Mouse (Mus musculus) CD4-positive, CD25-positive, alpha-beta regulatory T cell, adult 4 months (primary cell): ENCODE results near the gene Gm49416. TPM values are rescaled to one million over a fixed set of nuclear protein-coding genes. Genes with fewer than 3 reads are reported as not detected.
"Not testable (repeated sequence)": the region's sequence is repeated elsewhere in the genome, so short reads cannot be mapped to it uniquely, and the experiment has no call there.

ENCODE experiments used
- ATAC-seq: one replicate; pipeline ENCODE4 v1.8.0; 2017
- polyA plus RNA-seq, 2 experiments: library from polyadenylated mRNA; unstranded; fragments of 100-300 nt; shearing (Covaris generic); gene quantifications; one replicate each; pipeline ENCODE4 v1.2.1; 2017

The Gm49416 gene
- not detected for polyA plus RNA-seq

DNA sequence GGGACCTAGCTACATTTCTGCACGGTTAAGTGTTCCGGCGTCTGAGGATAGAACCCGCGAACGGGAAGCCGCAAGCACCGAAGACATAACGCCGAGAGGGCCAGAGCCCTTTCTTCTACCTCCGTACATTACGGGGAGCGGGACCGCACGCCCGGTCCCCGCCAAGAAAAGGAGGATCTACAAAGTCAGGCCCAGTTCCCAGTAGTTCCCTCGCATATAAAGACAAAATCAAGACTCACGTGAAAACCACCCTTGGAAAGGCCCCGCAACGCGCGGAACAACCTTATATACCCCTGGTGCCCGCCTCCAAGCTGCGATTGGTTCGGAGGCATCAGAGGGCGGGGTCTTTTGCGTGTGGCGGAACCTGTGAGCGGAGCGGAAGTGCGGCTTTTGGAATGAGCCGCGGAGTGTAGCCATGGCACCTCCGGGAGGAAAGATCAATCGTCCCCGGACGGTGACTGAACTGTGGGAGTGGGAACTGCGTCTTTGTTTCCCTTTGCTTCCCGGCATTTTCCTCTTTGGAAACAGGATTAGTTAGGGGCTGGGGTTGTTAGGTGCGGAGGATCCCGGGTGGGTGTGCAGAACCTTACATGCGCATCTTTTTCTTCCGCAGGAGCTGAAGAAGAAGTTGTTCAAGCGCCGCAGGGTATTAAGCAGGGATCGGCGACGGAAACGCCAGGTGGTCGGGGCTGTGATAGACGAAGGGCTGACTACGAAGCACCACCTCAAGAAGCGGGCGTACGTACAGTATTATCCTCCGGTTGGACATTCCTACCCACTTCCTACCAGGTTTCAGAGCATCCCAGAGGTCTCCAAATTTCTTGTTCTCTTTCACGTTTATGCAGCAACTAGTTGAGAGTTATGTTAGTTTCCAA is at the start of gene Gm49416, which contains the start of gene 1810009A15Rik:
TSS of gene Gm49416 (plus strand) at position 416 of the 875 bp plus-strand sequence.
TSS of gene 1810009A15Rik (plus strand) at position 343 of the 875 bp plus-strand sequence.
- ATAC-seq: peak; percentile 95

GRCm38 (mm10) chr19:8839103-8839907 is 49.4 kb upstream of the Gm49416 start, which contains the start of gene Gng3:
Gng3 (minus strand) TSS chr19:8839194.
- ATAC-seq: no peak

GRCm38 (mm10) chr19:8839908-8840791 is 48.6 kb upstream of the Gm49416 start:
- peak; percentile 17 for ATAC-seq

- no peak for ATAC-seq
Measured at GRCm38 (mm10) chr19:8841012-8841411, 47.7 kb upstream of the Gm49416 start.

GRCm38 (mm10) chr19:8842961-8843360 is 45.8 kb upstream of the Gm49416 start:
- ATAC-seq: no peak

DNA sequence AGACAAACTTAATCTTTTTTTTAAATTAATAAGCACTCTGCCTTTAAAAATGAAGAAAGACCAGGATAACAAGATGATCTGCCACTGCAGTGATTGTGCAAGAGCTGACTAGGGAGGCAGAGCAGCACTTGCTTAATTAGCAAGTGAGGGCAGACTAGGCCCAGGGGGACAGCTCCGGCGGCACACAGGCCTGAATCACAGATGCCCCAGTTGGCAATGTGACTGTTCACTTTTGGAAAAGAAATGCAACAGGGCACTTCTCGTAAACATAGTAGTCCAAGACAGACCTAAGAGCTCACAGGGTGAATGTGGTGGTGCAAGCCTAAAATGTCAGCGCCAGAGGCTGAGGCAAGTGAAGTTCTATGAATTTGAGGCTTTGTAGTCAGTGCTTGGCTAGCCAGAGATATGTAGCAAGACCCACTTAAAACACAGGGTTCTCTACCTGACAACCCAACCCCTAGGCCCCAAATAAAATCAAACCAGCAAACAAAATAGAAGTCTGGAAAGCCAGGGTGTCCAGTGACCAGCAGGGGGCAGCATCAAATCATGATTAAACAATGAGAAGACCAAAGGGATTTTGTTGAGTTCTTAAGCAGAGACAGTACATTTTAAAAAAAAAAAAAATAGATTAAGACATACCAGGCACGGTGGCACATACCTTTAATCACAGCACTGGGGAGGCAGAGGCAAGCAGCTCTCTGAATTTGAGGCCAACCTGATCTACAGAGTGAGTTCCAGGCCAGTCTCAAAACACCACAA is 44.2 kb upstream of the Gm49416 start:
- peak; percentile 49 for ATAC-seq

- no peak for ATAC-seq
Measured at GRCm38 (mm10) chr19:8848356-8848755, 40.4 kb upstream of the Gm49416 start.

DNA sequence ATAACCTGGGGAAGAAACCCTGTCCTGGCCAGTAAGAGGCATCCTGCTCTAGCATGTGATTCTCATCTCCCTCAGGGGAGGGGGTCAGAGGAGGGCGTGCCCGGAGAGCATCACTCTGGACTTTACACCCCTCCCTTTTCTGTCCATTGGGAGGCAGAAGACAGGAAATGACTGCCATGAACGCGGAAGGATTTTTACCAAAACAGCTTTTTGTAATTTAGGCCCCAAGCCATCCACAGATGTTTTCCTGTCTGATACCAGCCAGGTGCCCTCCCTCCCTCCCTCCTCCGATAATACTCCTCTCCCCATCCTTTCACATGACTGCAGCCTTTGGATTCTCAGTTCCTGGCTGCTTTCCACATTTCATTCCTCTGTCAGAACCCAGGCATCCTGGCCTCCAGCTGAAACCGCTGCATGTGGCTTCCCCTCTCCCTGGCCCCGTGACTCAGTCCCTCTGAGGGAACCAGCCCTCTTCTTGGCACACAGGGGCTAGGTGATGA is 38.3 kb upstream of the Gm49416 start, which contains the start of gene Lrrn4cl:
TSS of gene Lrrn4cl (plus strand) at position 367 of the 500 bp plus-strand sequence.
- no peak for ATAC-seq

DNA sequence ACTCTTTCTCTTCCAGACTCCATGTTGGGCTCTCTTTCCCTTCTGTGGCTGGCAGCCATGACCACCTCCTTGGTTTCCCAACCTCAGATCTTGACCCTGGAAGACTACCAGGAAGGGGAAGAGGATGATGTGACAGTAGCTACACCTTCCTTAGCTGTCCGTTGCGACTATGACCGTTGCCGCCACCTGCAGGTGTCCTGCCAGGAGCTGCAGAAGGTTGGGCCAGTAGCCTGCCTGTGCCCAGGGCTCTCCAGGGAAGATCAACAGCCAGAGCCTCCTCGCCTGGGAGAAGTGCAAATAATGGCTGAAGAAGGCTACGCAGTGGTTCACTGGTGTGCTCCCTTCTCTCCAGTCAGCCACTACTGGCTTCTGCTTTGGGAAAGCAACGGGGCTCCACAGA is 37.1 kb upstream of the Gm49416 start:
- no peak for ATAC-seq

- ATAC-seq: no peak
Measured at GRCm38 (mm10) chr19:8852236-8852928, 36.3 kb upstream of the Gm49416 start.

GRCm38 (mm10) chr19:8853117-8853516 is 35.6 kb upstream of the Gm49416 start:
- ATAC-seq: no peak

DNA sequence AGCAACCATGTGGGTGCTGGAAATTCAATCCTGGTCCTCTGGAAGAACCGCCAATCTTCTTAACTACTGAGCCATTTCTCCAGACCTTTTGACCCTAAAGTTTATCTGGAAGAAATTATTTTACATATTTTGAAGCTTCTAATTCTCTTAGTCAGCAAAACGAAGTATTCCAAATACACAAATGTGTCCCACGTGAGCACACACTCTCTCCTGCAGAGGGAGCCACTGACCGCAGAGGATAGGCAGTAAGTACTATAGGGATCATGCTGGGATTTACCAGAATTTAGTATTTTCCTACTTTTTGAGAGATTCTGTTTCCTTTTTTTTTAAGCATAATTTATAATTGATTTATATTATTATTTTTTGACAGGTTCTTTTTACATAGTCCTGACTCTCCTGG is 31.0 kb upstream of the Gm49416 start:
- ATAC-seq: no peak

- no peak for ATAC-seq
Measured at GRCm38 (mm10) chr19:8859018-8859417, 29.7 kb upstream of the Gm49416 start.

GRCm38 (mm10) chr19:8864265-8864664 is 24.5 kb upstream of the Gm49416 start:
- no peak for ATAC-seq

- not testable (repeated sequence) for ATAC-seq
Measured at GRCm38 (mm10) chr19:8870381-8870780, 18.3 kb upstream of the Gm49416 start.

GRCm38 (mm10) chr19:8870838-8871237 is 17.9 kb upstream of the Gm49416 start:
- peak; percentile 14 for ATAC-seq

DNA sequence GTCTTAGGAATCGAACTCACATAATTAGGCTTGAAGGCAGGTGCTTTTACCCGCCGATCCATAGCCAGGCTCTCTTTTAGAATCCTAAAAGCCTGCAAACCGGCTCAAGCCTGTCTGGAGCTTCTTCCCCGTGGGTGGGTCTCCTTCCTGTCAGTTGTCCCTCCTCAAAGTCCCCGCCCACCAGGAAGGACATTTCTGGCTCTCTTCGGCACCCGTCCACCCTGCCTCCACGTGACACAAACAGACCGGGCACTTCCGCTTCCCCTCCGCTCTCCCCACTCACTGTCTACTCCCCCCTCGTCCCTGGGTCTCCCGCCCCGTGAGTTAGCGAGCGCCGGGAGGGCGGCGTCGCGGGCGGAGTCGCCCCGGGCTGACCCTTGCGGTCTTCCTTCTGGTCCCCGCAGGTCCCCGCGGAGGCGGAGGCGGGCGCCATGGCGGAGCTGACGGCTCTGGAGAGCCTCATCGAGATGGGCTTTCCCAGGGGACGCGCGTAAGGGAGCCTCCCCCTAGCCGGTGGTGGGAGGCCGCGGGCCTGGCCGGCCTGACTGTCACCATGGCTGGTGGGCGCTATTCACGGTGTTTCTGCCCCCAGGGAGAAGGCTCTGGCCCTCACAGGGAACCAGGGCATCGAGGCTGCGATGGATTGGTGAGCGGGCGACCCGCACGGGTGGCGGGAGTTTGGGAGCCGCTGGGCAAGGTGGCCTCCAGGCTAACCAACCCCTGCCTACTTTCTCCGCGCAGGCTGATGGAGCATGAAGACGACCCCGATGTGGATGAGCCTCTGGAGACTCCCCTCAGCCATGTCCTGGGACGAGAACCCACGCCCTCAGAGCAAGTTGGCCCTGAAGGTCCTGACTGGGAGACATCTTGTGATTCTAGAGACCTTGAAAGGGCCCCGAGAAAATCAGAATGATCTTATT is 17.2 kb upstream of the Gm49416 start, which contains the start of gene Ubxn1:
TSS of gene Ubxn1 (plus strand) at position 230 of the 920 bp plus-strand sequence.
- peak; percentile 94 for ATAC-seq

DNA sequence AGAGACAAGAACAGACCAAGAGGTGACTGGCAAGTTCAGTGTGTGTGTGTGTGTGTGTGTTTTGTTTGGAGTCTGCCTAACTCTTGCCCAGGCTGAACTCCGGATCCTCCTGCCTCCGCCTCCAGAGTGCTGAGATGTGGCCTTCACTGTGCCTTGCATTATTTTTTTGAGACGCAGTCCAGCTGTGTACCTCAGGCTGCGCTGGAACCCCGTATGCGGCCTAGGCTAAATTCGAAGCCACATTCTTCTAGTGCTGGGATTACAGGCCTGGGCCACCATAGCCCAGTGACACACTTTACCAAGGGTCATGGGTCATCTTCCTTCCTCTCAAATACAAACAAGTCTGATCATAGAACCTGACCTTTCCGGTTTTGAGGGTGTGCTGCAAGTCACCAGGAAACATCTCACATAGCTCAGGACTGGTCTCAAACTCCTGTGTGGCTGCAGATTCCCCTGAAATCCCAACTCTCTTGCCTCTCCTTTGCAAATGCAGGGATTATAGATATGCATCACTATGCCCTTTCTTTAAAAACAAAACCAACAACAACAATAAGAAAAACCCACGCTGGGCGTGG is 16.4 kb upstream of the Gm49416 start:
- ATAC-seq: no peak

DNA sequence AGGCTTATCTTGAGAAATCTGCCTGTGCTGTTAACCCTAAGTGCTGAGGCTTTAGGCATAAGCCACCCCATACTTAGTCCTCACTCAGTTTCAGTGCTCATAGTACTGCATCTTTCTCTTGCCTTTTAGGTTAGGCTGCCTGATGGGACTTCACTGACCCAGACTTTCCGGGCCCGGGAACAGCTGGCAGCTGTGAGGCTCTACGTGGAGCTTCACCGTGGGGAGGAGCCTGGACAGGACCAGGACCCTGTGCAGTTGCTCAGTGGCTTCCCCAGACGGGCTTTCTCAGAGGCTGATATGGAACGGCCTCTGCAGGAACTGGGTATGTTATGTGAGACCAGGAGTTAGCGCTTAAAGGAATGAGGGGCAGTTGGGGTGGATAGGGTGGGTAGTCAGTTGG is 13.7 kb upstream of the Gm49416 start:
- no peak for ATAC-seq
